Mouse (Mus musculus): Measurements from ENCODE around the gene Cdh16. TPM values are rescaled to one million over a fixed set of nuclear protein-coding genes. Genes with fewer than 3 reads are reported as not detected.

Gene Cdh16
- polyA plus RNA-seq, 1 experiment from 2014 or later = not detected

- no peaks in the 10 kb centered on the region for H3K4me1 ChIP-seq (ENCODE audit: control insufficient read depth, insufficient read depth, low read length)
- H3K27ac ChIP-seq (ENCODE audit: low read depth, low read length) = no peak overlapping the region
- WGBS = 81% methylated on average over 22 of the region's 22 CpGs
- peaks cover 15% of the 10 kb centered on the region for H3K27me3 ChIP-seq (replicated peaks; ENCODE audit: control insufficient read depth, insufficient read depth, low read length)
- H3K4me3 ChIP-seq (ENCODE audit: low read depth, low read length) = no peak overlapping the region
- DNase-seq (ENCODE audit: low spot score) (no peak), ATAC-seq (no peak)
- no peaks in the 10 kb centered on the region for H3K36me3 ChIP-seq (ENCODE audit: control insufficient read depth, insufficient read depth, low read length)
- no peak overlapping the region for H3K4me2 ChIP-seq (ENCODE audit: low read length)
- H3K9ac ChIP-seq (ENCODE audit: low read length) = no peak overlapping the region
- H3K9me3 ChIP-seq (replicated peaks; ENCODE audit: control insufficient read depth, low read length) = no peaks in the 10 kb centered on the region
These were observed 5.3 kb upstream of the Cdh16 start for GRCm38 (mm10) chr8:104629306-104630110.

DNA sequence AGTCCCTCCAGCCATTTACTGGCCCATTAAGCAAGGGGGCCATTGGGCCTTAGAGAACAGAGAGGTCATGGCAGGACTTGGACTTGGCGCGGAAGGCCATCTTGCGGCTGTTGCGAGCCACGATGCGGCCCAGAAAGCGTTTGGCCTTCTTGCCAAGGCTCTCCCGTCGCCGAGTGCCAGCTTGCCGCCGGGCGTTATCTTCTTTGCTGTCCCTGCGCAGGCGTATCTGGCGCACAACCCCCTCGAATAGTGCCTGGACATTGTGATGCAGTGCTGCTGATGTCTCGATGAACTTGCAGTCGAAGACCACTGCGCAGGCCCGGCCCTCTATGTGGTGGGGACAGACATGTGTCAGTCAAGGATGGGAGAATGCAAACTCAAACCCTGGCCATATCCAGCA is 4.2 kb upstream of the Cdh16 start:
- peaks cover 15% of the 10 kb centered on the region for H3K27me3 ChIP-seq (replicated peaks; ENCODE audit: control insufficient read depth, insufficient read depth, low read length)

DNA sequence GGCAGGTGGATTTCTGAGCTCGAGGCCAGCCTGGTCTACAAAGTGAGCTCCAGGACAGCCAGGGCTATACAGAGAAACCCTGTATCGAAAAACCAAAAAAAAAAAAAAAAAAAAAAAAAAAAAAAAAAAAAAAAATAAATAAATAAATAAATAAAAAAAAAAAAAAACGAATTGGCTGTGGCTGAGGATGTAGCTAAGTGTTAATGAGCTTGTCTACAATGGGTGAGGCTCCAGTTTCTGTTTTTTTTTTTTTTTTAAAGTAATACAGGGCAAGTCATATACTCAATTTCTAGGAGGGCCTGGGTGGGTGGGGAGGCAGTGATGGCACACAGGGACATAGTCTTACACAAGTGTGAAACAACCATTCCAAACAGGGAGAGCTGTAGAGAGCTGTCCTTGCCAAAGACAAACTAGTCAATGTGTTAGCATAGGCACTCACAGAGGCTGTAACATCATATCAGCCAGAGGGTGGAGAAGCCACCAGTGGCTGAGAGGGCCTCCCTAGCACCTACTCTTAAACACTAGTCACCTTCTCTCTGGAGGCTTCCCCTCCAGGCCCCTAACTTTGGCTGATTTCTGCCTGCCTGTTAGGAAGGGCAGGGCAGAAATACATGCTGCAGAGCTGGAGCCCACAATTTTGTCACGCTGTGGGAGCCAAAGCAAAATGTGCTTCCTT is 3.0 kb upstream of the Cdh16 start:
- H3K36me3 ChIP-seq (ENCODE audit: control insufficient read depth, insufficient read depth, low read length) = no peaks in the 10 kb centered on the region
- DNase-seq (ENCODE audit: low spot score) (no peak), ATAC-seq (no peak)
- WGBS = 78% methylated on average over 4 of the region's 4 CpGs
- H3K27ac ChIP-seq (ENCODE audit: low read depth, low read length) = no peak overlapping the region
- no peaks in the 10 kb centered on the region for H3K4me1 ChIP-seq (ENCODE audit: control insufficient read depth, insufficient read depth, low read length)
- H3K4me2 ChIP-seq (ENCODE audit: low read length) = no peak overlapping the region
- H3K9me3 ChIP-seq (replicated peaks; ENCODE audit: control insufficient read depth, low read length) = no peaks in the 10 kb centered on the region
- peaks cover 15% of the 10 kb centered on the region for H3K27me3 ChIP-seq (replicated peaks; ENCODE audit: control insufficient read depth, insufficient read depth, low read length)
- H3K9ac ChIP-seq (ENCODE audit: low read length) = no peak overlapping the region
- no peak overlapping the region for H3K4me3 ChIP-seq (ENCODE audit: low read depth, low read length)

More for the DNA sequence above, 4.2 kb upstream of the Cdh16 start:
- H3K36me3 ChIP-seq (ENCODE audit: control insufficient read depth, insufficient read depth, low read length) = no peaks in the 10 kb centered on the region
- H3K4me3 ChIP-seq (ENCODE audit: low read depth, low read length) = no peak overlapping the region
- H3K9me3 ChIP-seq (replicated peaks; ENCODE audit: control insufficient read depth, low read length) = no peaks in the 10 kb centered on the region
- no peaks in the 10 kb centered on the region for H3K4me1 ChIP-seq (ENCODE audit: control insufficient read depth, insufficient read depth, low read length)
- no peak for ATAC-seq
- H3K9ac ChIP-seq (ENCODE audit: low read length) = no peak overlapping the region
- H3K27ac ChIP-seq (ENCODE audit: low read depth, low read length) = no peak overlapping the region
- no peak overlapping the region for H3K4me2 ChIP-seq (ENCODE audit: low read length)
- no peak for DNase-seq (ENCODE audit: low spot score)
- WGBS = 95% methylated on average over 21 of the region's 21 CpGs

GRCm38 (mm10) chr8:104620765-104621164 is 3.4 kb downstream of the Cdh16 start:
- ATAC-seq (no peak), DNase-seq (ENCODE audit: low spot score) (no peak)
- Histone ChIP-seq H3K9ac (ENCODE audit: low read length) (no peak overlapping the region), H3K27ac (ENCODE audit: low read depth, low read length) (no peak overlapping the region), H3K9me3 (replicated peaks; ENCODE audit: control insufficient read depth, low read length) (no peaks in the 10 kb centered on the region), H3K27me3 (replicated peaks; ENCODE audit: control insufficient read depth, insufficient read depth, low read length) (no peaks in the 10 kb centered on the region), H3K4me1 (ENCODE audit: control insufficient read depth, insufficient read depth, low read length) (no peaks in the 10 kb centered on the region), H3K4me2 (ENCODE audit: low read length) (no peak overlapping the region), H3K36me3 (ENCODE audit: control insufficient read depth, insufficient read depth, low read length) (no peaks in the 10 kb centered on the region), H3K4me3 (ENCODE audit: low read depth, low read length) (no peak overlapping the region)
- whole genome bisulfite sequencing = 83% methylated on average over 5 of the region's 5 CpGs

DNA sequence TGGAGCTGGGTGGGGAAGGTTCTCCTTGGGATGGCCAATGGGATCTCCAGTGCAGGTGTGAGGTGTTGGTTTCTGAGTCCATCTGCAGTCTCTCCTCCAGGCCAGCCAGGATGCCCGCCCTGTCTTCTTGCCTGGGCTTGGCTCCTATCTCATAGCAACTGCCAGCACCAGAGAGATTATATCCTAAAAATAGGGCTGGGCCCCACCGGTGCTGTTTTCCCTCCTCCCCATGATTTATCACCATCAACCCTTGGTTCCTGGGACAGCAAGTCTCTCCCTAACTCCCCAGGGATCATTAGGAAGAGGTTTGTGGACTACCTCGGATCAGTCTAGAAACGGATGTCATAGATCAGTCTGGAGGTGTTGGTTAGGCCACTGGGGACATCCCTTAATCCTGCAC is 11.1 kb downstream of the Cdh16 start:
- no peak overlapping the region for H3K4me3 ChIP-seq (ENCODE audit: low read depth, low read length)
- no peaks in the 10 kb centered on the region for H3K27me3 ChIP-seq (replicated peaks; ENCODE audit: control insufficient read depth, insufficient read depth, low read length)
- no peak overlapping the region for H3K4me2 ChIP-seq (ENCODE audit: low read length)
- 87% methylated on average over 4 of the region's 4 CpGs for WGBS
- ATAC-seq = no peak
- H3K27ac ChIP-seq (ENCODE audit: low read depth, low read length) = no peak overlapping the region
- no peaks in the 10 kb centered on the region for H3K4me1 ChIP-seq (ENCODE audit: control insufficient read depth, insufficient read depth, low read length)
- no peak overlapping the region for H3K9ac ChIP-seq (ENCODE audit: low read length)
- H3K9me3 ChIP-seq (replicated peaks; ENCODE audit: control insufficient read depth, low read length) = no peaks in the 10 kb centered on the region
- H3K36me3 ChIP-seq (ENCODE audit: control insufficient read depth, insufficient read depth, low read length) = no peaks in the 10 kb centered on the region
- DNase-seq (ENCODE audit: low spot score) = no peak

DNA sequence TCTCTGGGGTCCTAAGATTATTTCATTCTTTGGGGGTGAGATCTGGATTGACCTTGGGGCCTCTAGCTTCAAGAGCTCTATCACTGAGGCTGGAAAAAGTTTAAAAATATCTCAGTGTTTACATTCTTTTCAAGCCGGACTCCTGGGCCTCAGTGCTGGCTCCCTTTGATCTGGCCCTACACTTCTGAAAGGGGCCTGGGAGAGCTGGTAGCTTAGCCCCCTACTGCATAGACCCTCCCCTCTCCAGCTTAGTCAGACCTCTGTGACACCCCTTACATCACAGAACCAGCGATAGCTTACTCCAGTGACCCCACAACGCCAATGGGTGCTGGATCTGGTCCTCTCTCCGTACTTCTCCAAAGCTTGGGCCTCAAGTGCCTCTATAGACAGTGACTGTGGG is 12.6 kb downstream of the Cdh16 start:
- Histone ChIP-seq H3K4me1 (ENCODE audit: control insufficient read depth, insufficient read depth, low read length) (no peaks in the 10 kb centered on the region), H3K36me3 (ENCODE audit: control insufficient read depth, insufficient read depth, low read length) (no peaks in the 10 kb centered on the region), H3K4me2 (ENCODE audit: low read length) (no peak overlapping the region), H3K27me3 (replicated peaks; ENCODE audit: control insufficient read depth, insufficient read depth, low read length) (no peaks in the 10 kb centered on the region), H3K27ac (ENCODE audit: low read depth, low read length) (no peak overlapping the region), H3K4me3 (ENCODE audit: low read depth, low read length) (no peak overlapping the region), H3K9ac (ENCODE audit: low read length) (no peak overlapping the region), H3K9me3 (replicated peaks; ENCODE audit: control insufficient read depth, low read length) (no peaks in the 10 kb centered on the region)
- ATAC-seq (no peak), DNase-seq (ENCODE audit: low spot score) (no peak)
- WGBS = 77% methylated on average over 4 of the region's 4 CpGs

DNA sequence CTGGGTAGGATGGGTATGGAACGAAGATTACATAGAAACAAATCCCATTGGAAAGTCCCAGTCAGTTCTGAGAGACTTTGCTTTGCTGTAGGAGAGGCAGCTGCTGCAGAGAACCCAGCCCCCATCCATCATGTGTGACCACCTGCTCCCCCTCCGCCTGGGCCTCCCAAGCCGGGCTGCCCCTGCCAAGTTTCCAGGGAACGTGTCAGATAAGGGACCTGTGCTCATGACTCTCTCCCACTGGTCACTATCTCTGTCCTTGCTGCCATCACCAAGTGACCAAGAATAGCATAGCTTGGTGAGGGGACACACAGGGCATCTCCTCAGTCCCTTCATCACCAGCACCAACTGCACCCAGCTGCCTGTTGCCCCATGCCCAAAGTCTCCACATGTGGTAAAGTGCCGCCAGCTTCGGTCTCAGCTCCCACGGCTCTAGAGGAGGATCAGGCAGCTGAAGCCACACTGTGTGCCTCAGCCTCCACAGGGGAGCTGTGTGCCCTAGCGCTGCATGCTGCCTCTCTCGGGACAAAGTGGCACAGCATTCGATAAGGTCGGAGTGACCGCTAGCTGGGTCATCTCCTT is 13.9 kb downstream of the Cdh16 start:
- H3K4me1 ChIP-seq (ENCODE audit: control insufficient read depth, insufficient read depth, low read length) = no peaks in the 10 kb centered on the region
- no peaks in the 10 kb centered on the region for H3K36me3 ChIP-seq (ENCODE audit: control insufficient read depth, insufficient read depth, low read length)
- WGBS = 79% methylated on average over 12 of the region's 12 CpGs
- no peaks in the 10 kb centered on the region for H3K9me3 ChIP-seq (replicated peaks; ENCODE audit: control insufficient read depth, low read length)
- no peak for ATAC-seq
- H3K27me3 ChIP-seq (replicated peaks; ENCODE audit: control insufficient read depth, insufficient read depth, low read length) = no peaks in the 10 kb centered on the region
- H3K4me2 ChIP-seq (ENCODE audit: low read length) = no peak overlapping the region
- H3K27ac ChIP-seq (ENCODE audit: low read depth, low read length) = no peak overlapping the region
- DNase-seq (ENCODE audit: low spot score) = no peak
- no peak overlapping the region for H3K9ac ChIP-seq (ENCODE audit: low read length)
- H3K4me3 ChIP-seq (ENCODE audit: low read depth, low read length) = no peak overlapping the region

DNA sequence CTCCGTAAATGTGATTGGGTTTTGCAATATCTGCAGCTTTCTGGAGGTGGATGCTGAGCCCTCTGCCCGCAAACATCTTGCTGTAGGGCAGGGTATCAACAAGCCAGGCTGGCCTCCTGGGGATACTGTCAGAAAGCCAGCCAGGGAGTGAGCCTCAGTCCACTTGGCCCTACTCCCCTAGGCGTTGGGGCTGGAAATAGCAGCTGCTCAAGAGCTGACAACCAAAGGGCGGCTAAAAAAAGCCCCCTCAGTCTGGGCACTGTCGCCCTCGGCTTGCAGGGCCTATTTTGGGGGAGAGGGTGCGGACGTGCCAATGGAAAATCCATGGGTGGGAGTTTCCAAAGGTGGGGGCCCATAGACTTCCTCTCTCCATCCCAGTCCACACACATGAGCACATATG is 15.0 kb downstream of the Cdh16 start:
- H3K36me3 ChIP-seq (ENCODE audit: control insufficient read depth, insufficient read depth, low read length) = no peaks in the 10 kb centered on the region

DNA sequence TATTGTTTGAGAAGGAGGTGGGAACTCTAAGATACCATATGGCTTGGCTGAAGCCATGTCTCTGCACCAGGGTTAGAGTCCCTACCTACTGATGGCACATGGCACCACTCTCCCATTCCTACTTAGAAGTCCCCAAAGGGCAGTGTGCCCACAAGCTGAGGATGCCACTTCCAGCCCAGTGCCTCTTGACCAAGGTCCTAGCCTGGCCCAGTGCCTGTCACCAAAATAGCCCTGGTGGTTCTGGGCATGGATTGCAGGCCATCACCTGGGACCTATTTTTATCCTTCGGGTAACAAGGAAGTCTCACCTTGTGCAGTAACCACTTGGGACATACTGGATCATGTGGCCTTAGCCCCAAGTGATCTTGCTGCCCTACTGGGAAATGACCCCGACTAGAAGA is 16.3 kb downstream of the Cdh16 start:
- H3K27me3 ChIP-seq (replicated peaks; ENCODE audit: control insufficient read depth, insufficient read depth, low read length) = no peaks in the 10 kb centered on the region

More for the DNA sequence above, 15.0 kb downstream of the Cdh16 start:
- no peak for ATAC-seq
- H3K4me2 ChIP-seq (ENCODE audit: low read length) = no peak overlapping the region
- H3K27me3 ChIP-seq (replicated peaks; ENCODE audit: control insufficient read depth, insufficient read depth, low read length) = no peaks in the 10 kb centered on the region
- H3K9me3 ChIP-seq (replicated peaks; ENCODE audit: control insufficient read depth, low read length) = no peaks in the 10 kb centered on the region
- H3K9ac ChIP-seq (ENCODE audit: low read length) = no peak overlapping the region
- H3K27ac ChIP-seq (ENCODE audit: low read depth, low read length) = no peak overlapping the region
- WGBS = 77% methylated on average over 8 of the region's 8 CpGs
- no peak for DNase-seq (ENCODE audit: low spot score)
- H3K4me3 ChIP-seq (ENCODE audit: low read depth, low read length) = no peak overlapping the region
- no peaks in the 10 kb centered on the region for H3K4me1 ChIP-seq (ENCODE audit: control insufficient read depth, insufficient read depth, low read length)

More for the DNA sequence above, 16.3 kb downstream of the Cdh16 start:
- Histone ChIP-seq H3K27ac (ENCODE audit: low read depth, low read length) (no peak overlapping the region), H3K4me1 (ENCODE audit: control insufficient read depth, insufficient read depth, low read length) (no peaks in the 10 kb centered on the region), H3K4me2 (ENCODE audit: low read length) (no peak overlapping the region), H3K36me3 (ENCODE audit: control insufficient read depth, insufficient read depth, low read length) (no peaks in the 10 kb centered on the region), H3K4me3 (ENCODE audit: low read depth, low read length) (no peak overlapping the region), H3K9me3 (replicated peaks; ENCODE audit: control insufficient read depth, low read length) (no peaks in the 10 kb centered on the region), H3K9ac (ENCODE audit: low read length) (no peak overlapping the region)
- DNase-seq (ENCODE audit: low spot score) (no peak), ATAC-seq (no peak)
- 65% methylated on average over 2 of the region's 2 CpGs for WGBS

All from forebrain, embryonic 14.5 days (tissue).